Mouse (Mus musculus): ENCODE measurements at regions not wholly inside any gene's neighbourhood (a gene's known extent, or its start where the extent isn't known, plus 50 kb on each side); places are given as distances from the start of the nearest gene placed in this dataset.

GRCm38 (mm10) chrX:158921838-158922450 lies 288.2 kb upstream of the Rps6ka3 start:
- no peaks in the 10 kb centered on the region for H3K36me3 ChIP-seq (replicated peaks in 1 of 2; ENCODE audit: control insufficient read depth in 1 of 2, insufficient read depth in 1 of 2, low read length in 1 of 2)
- no peaks in the 10 kb centered on the region for H3K27me3 ChIP-seq (replicated peaks)
- H3K4me1 ChIP-seq (ENCODE audit: control insufficient read depth in 1 of 2, insufficient read depth in 2 of 2), result peaks cover 0 to 7% of the 10 kb centered on the region in 2 experiments; a peak in 1 of 4 replicates
- TF ChIP-seq CHD1 (IDR thresholded peaks at IDR 0.05; ENCODE audit: low read depth, low read length), result no peak
- no peak for TF ChIP-seq MAX (IDR thresholded peaks at IDR 0.05; ENCODE audit: low read length)
- TF ChIP-seq SMC3 (IDR thresholded peaks at IDR 0.05; ENCODE audit: low read depth, low read length), result peak; percentile 45
- peak; percentile 67 for TF ChIP-seq RAD21 (IDR thresholded peaks at IDR 0.05; ENCODE audit: low read depth, low read length)
- TF ChIP-seq GABPA (IDR thresholded peaks at IDR 0.05; ENCODE audit: insufficient replicate concordance, low read depth, low read length), result no peak
- TF ChIP-seq CTCF (conservative IDR thresholded peaks at IDR 0.05 in 1 of 2, IDR thresholded peaks at IDR 0.05 in 1 of 2; ENCODE audit: low read depth in 2 of 2, low read length in 2 of 2), result peak; percentile 20 to 64; a peak in 3 of 4 replicates
- TF ChIP-seq ETS1 (conservative IDR thresholded peaks at IDR 0.05; ENCODE audit: low read depth, low read length), result no peak
- TF ChIP-seq JUN (IDR thresholded peaks at IDR 0.05; ENCODE audit: insufficient read depth, low read depth, low read length), result no peak
- TF ChIP-seq NELFE (IDR thresholded peaks at IDR 0.05; ENCODE audit: low read depth, low read length), result no peak
- no peaks in the 10 kb centered on the region for H3K9me3 ChIP-seq (replicated peaks; ENCODE audit: low read length)
- in situ Hi-C loops (cut with MboI; ENCODE audit: low pct_ligation_motif_present, low pct_unique_long_range_greater_than_20kb, low sequenced_read_pairs), result no loop called here
- H3K4me3 ChIP-seq (replicated peaks in 1 of 3; ENCODE audit: low read depth in 2 of 3, low read length in 2 of 3, poor library complexity in 1 of 3), result no peak overlapping the region
- no peaks in the 10 kb centered on the region for H3K79me2 ChIP-seq (replicated peaks; ENCODE audit: control insufficient read depth, extremely low read depth, insufficient read depth, poor library complexity, severe bottlenecking)
- H3K9ac ChIP-seq (ENCODE audit: insufficient read depth, low read depth), result no peak overlapping the region
- peak; percentile 54 for DNase-seq (ENCODE audit: extremely low read depth)
- H3K4me2 ChIP-seq (ENCODE audit: insufficient read depth, low read depth, poor library complexity, severe bottlenecking), result peak overlapping the region; percentile 71
- dilution Hi-C loops (cut with MboI; ENCODE audit: extremely low pct_ligation_motif_present, extremely low pct_unique_long_range_greater_than_20kb, low sequenced_read_pairs), result no loop called here
- H3K27ac ChIP-seq (ENCODE audit: insufficient read depth, low read depth), result no peak overlapping the region

- in situ Hi-C loops (cut with MboI; ENCODE audit: low pct_ligation_motif_present, low pct_unique_long_range_greater_than_20kb, low sequenced_read_pairs), result no loop called here
- H3K27me3 ChIP-seq (replicated peaks), result no peaks in the 10 kb centered on the region
- no peaks in the 10 kb centered on the region for H3K36me3 ChIP-seq (replicated peaks in 1 of 2; ENCODE audit: control insufficient read depth in 1 of 2, insufficient read depth in 1 of 2, low read length in 1 of 2)
- DNase-seq (ENCODE audit: extremely low read depth), result no peak
- H3K4me2 ChIP-seq (ENCODE audit: insufficient read depth, low read depth, poor library complexity, severe bottlenecking), result peak overlapping the region; percentile 56; the same call in 1 of the 2 replicates
- dilution Hi-C loops (cut with MboI; ENCODE audit: extremely low pct_ligation_motif_present, extremely low pct_unique_long_range_greater_than_20kb, low sequenced_read_pairs), result no loop called here
- no peak overlapping the region for H3K27ac ChIP-seq (ENCODE audit: insufficient read depth, low read depth)
- no peaks in the 10 kb centered on the region for H3K79me2 ChIP-seq (replicated peaks; ENCODE audit: control insufficient read depth, extremely low read depth, insufficient read depth, poor library complexity, severe bottlenecking)
- no peak overlapping the region for H3K4me3 ChIP-seq (replicated peaks in 1 of 3; ENCODE audit: low read depth in 2 of 3, low read length in 2 of 3, poor library complexity in 1 of 3)
- peaks cover 0 to 7% of the 10 kb centered on the region in 2 experiments; a peak in 1 of 4 replicates for H3K4me1 ChIP-seq (ENCODE audit: control insufficient read depth in 1 of 2, insufficient read depth in 2 of 2)
- TF ChIP-seq USF2 (conservative IDR thresholded peaks at IDR 0.05; ENCODE audit: low read depth, low read length) (no peak), MYC (IDR thresholded peaks at IDR 0.05; ENCODE audit: low read depth, low read length) (no peak), POLR2A (IDR thresholded peaks at IDR 0.05; ENCODE audit: low read depth, low read length) (no peak), ZC3H11A (IDR thresholded peaks at IDR 0.05; ENCODE audit: low read depth, low read length) (no peak), KAT2A (IDR thresholded peaks at IDR 0.05; ENCODE audit: insufficient replicate concordance, low read length) (no peak), USF1 (IDR thresholded peaks at IDR 0.05; ENCODE audit: low read depth, low read length) (no peak), ZNF384 (IDR thresholded peaks at IDR 0.05; ENCODE audit: low read depth, low read length) (no peak), TCF12 (IDR thresholded peaks at IDR 0.05; ENCODE audit: low read depth, low read length) (no peak)
- H3K9ac ChIP-seq (ENCODE audit: insufficient read depth, low read depth), result no peak overlapping the region
- no peaks in the 10 kb centered on the region for H3K9me3 ChIP-seq (replicated peaks; ENCODE audit: low read length)
These were observed 287.0 kb upstream of the Rps6ka3 start for GRCm38 (mm10) chrX:158923081-158923561.

Measured in CH12.LX (cell line).